Mouse (Mus musculus) heart, embryonic 16.5 days (tissue): ENCODE measurements at regions not wholly inside any gene's neighbourhood (a gene's known extent, or its start where the extent isn't known, plus 50 kb on each side); places are given as distances from the start of the nearest gene placed in this dataset.

Source experiments
- ATAC-seq: fragments of 200-750 bp; cut with Nextera tagmentation; replicated peaks from 2 replicates; pipeline ENCODE4 v1.8.0; 2017; ENCODE audit warnings: moderate number of reproducible peaks; ENCODE audit not compliant: insufficient read depth, low FRiP score; ENCODE audit errors: extremely low read depth
- H3K27ac ChIP-seq: fragments of 300-500 bp; sonication (generic); 2 replicates; pipeline ENCODE4 v1.5.1; 2014; ENCODE audit warnings: mild to moderate bottlenecking, low read length, control low read depth, moderate library complexity
- H3K27me3 ChIP-seq: fragments of 300-500 bp; sonication (generic); 2 replicates; pipeline ENCODE4 v1.6.1; 2014; ENCODE audit warnings: low read length, mixed read lengths; ENCODE audit not compliant: control insufficient read depth, insufficient read depth
- H3K36me3 ChIP-seq: fragments of 300-500 bp; sonication (generic); 2 replicates; pipeline ENCODE4 v1.6.1; 2014; ENCODE audit not compliant: control insufficient read depth, insufficient read depth
- H3K4me1 ChIP-seq: fragments of 300-500 bp; sonication (generic); 2 replicates; pipeline ENCODE4 v1.6.1; 2014; ENCODE audit warnings: low read length, mixed read lengths; ENCODE audit not compliant: control insufficient read depth, insufficient read depth
- H3K4me2 ChIP-seq: fragments of 300-500 bp; sonication (generic); 2 replicates; pipeline ENCODE4 v1.6.1; 2014; ENCODE audit warnings: low read depth, mild to moderate bottlenecking, control low read depth, low read length
- H3K4me3 ChIP-seq: fragments of 300-500 bp; sonication (generic); 2 replicates; pipeline ENCODE4 v1.5.1; 2014; ENCODE audit warnings: mild to moderate bottlenecking, control low read depth, low read length
- H3K9ac ChIP-seq: fragments of 300-500 bp; sonication (generic); 2 replicates; pipeline ENCODE4 v1.6.1; 2014; ENCODE audit warnings: low read length, control low read depth
- H3K9me3 ChIP-seq: fragments of 300-500 bp; sonication (generic); replicated peaks from 2 replicates; pipeline ENCODE4 v1.6.1; 2016; ENCODE audit warnings: low read length; ENCODE audit not compliant: control insufficient read depth
- WGBS: fragments of 180-500 bp; shearing (Covaris S2); extraction: QIAGEN DNeasy Blood & Tissue Kit; methylation state at CpG from one replicate; pipeline ENCODE4 v1.1.7; 2014; 5-methylcytosine and 5-hydroxymethylcytosine counted together

GRCm38 (mm10) chr12:8070788-8071187, 93.3 kb downstream of the Apob start:
- no peaks in the 10 kb centered on the region for H3K36me3 ChIP-seq
- no peaks in the 10 kb centered on the region for H3K4me1 ChIP-seq
- H3K27ac ChIP-seq: no peak overlapping the region
- no peak for ATAC-seq
- no peaks in the 10 kb centered on the region; the same call in 1 of the 2 replicates for H3K9me3 ChIP-seq
- no peak overlapping the region for H3K9ac ChIP-seq
- H3K4me2 ChIP-seq: no peak overlapping the region
- H3K4me3 ChIP-seq: no peak overlapping the region
- no peaks in the 10 kb centered on the region for H3K27me3 ChIP-seq
- 48% methylated on average over 6 of the region's 6 CpGs for WGBS

- no peak overlapping the region for H3K4me2 ChIP-seq
- no peak overlapping the region for H3K27ac ChIP-seq
- no peak overlapping the region for H3K4me3 ChIP-seq
- 72% methylated on average over 4 of the region's 4 CpGs for WGBS
- H3K27me3 ChIP-seq: no peaks in the 10 kb centered on the region
- H3K36me3 ChIP-seq: no peaks in the 10 kb centered on the region
- H3K9me3 ChIP-seq: no peaks in the 10 kb centered on the region; the same call in 1 of the 2 replicates
- H3K4me1 ChIP-seq: no peaks in the 10 kb centered on the region
- ATAC-seq: no peak
- H3K9ac ChIP-seq: no peak overlapping the region
Measured at GRCm38 (mm10) chr12:8071286-8071685, 93.8 kb downstream of the Apob start.

DNA sequence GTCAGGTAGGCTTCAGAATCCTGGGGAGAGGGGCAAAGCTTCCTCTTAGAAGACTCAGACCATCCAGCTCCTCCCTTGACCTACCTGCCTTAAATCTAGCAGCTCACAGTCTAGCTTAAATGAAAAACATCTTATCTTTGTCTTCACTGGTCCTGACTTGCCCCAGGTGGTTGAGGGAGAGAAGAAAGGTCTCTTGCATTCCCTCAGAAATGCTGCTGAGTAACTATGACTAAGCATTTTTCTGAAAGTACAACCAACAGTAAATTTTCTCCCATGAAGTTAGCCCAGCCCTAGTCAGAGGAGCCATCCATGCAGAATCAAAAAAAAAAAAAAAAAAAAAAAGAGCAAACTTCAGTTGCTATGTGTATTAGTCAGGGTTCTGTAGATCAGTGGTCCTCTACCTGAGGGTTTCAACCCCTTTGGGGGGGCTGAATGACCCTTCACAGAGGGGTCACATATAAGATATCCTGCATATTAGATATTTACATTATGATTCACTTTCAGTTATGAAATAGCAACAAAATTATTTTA, 98.6 kb downstream of the Apob start:
- Histone ChIP-seq H3K36me3 (no peaks in the 10 kb centered on the region), H3K9me3 (no peaks in the 10 kb centered on the region), H3K4me2 (no peak overlapping the region), H3K9ac (no peak overlapping the region), H3K27ac (no peak overlapping the region), H3K4me1 (no peaks in the 10 kb centered on the region), H3K27me3 (no peaks in the 10 kb centered on the region), H3K4me3 (no peak overlapping the region)
- no peak for ATAC-seq

DNA sequence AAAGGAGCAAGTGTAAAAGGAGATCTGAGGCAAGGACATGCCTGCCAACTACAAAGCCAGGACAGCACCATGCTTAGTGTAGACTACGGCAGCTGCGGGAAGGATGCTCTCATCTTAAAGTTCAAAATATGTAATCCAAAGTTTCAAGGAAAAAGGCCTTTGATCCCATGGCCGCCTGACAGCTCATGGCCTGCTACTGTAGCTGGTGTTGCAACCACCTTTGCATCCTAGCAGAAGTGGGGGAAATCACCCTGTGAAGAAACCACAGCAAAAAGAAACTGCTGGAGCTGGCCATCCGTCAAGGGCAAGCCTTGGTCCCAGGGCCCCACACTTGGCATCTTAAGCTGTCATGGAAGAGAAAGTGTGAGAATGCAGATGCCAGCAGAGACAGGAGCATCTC, 99.9 kb downstream of the Apob start:
- Histone ChIP-seq H3K36me3 (no peaks in the 10 kb centered on the region), H3K4me1 (no peaks in the 10 kb centered on the region), H3K9me3 (no peaks in the 10 kb centered on the region), H3K27me3 (no peaks in the 10 kb centered on the region), H3K27ac (no peak overlapping the region), H3K9ac (no peak overlapping the region), H3K4me2 (no peak overlapping the region), H3K4me3 (no peak overlapping the region)
- 67% methylated on average over 4 of the region's 4 CpGs for WGBS
- no peak for ATAC-seq

- H3K4me3 ChIP-seq: no peak overlapping the region
- no peak for ATAC-seq
Measured at GRCm38 (mm10) chr12:8078046-8078445, 100.6 kb downstream of the Apob start.

GRCm38 (mm10) chr12:8082688-8083661, 105.5 kb downstream of the Apob start:
- 69% methylated on average over 8 of the region's 8 CpGs for WGBS
- Histone ChIP-seq H3K27ac (no peak overlapping the region), H3K4me1 (no peaks in the 10 kb centered on the region), H3K4me3 (no peak overlapping the region), H3K27me3 (no peaks in the 10 kb centered on the region), H3K9ac (no peak overlapping the region), H3K9me3 (no peaks in the 10 kb centered on the region), H3K36me3 (no peaks in the 10 kb centered on the region), H3K4me2 (no peak overlapping the region)
- ATAC-seq: no peak

More at GRCm38 (mm10) chr12:8078046-8078445, 100.6 kb downstream of the Apob start:
- Histone ChIP-seq H3K9ac (no peak overlapping the region), H3K27me3 (no peaks in the 10 kb centered on the region), H3K4me2 (no peak overlapping the region), H3K9me3 (no peaks in the 10 kb centered on the region), H3K36me3 (no peaks in the 10 kb centered on the region), H3K4me1 (no peaks in the 10 kb centered on the region), H3K27ac (no peak overlapping the region)
- WGBS: 82% methylated on average over 3 of the region's 3 CpGs

DNA sequence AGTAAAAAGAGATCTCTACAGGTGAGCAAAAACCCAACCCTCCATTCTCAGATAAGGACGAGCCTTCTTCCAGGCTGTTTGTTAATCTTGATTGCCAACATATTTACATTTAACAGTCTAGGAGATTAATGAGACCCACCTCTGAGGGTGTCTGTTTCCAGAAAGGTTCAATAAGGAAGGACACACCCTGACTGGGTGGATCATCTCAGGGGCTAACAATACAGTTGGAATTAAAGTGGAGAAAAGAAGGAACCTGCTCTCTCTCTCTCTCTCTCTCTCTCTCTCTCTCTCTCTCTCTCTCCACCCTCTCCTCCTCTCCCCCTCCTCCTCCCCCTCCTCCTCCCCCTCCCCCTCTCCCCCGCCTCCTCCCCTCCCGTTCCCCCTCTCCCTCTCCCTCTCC, 110.5 kb downstream of the Apob start:
- no peak overlapping the region for H3K4me2 ChIP-seq
- H3K36me3 ChIP-seq: no peaks in the 10 kb centered on the region
- WGBS: 34% methylated on average over 2 of the region's 3 CpGs

DNA sequence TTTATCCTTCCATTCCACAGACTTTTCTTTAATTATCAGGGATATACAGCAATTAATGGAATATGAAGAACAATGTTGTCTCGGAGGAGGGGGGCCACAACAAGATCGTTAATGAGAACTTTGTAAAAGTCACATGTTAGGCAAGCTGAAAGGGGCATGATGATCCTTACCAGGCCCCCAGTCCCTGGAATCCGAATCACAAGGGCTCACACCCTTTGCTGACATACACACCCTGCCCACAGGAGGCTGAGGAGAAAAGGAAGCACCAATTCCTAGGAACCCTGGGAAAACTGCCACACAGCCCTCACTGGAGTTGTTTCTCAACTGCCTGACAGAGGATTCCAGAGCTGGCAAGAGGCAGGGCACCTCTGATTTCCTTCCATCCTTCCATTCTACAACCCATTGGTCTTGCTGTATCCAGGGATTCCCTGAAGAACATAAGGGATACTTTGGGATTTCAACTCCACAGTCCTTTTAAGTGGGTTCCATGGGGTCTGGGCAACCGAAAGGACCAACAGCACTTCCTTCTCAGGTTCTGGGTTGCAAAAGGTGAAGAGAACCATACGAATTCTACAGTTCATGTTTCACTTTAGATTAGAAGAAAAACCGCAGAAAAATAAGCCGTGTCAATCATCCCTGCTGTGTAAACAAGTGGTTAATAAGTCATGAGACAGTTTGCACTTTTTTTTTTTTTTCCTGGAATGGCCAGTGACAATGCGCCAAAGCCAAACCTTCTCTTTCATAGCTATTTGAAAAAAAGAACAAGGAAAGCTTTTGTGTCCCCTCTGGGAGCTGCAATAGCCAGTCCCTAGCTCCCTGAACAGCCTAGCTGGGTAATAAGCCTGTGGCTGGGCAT, 112.2 kb downstream of the Apob start:
- ATAC-seq: no peak
- H3K4me2 ChIP-seq: no peak overlapping the region
- H3K9me3 ChIP-seq: no peaks in the 10 kb centered on the region
- H3K36me3 ChIP-seq: no peaks in the 10 kb centered on the region
- H3K4me1 ChIP-seq: no peaks in the 10 kb centered on the region
- no peak overlapping the region for H3K4me3 ChIP-seq
- no peaks in the 10 kb centered on the region for H3K27me3 ChIP-seq
- H3K27ac ChIP-seq: no peak overlapping the region
- no peak overlapping the region for H3K9ac ChIP-seq
- WGBS: 66% methylated on average over 8 of the region's 8 CpGs

More for the DNA sequence above, 110.5 kb downstream of the Apob start:
- Histone ChIP-seq H3K4me3 (no peak overlapping the region), H3K9me3 (no peaks in the 10 kb centered on the region), H3K27me3 (no peaks in the 10 kb centered on the region), H3K27ac (no peak overlapping the region), H3K4me1 (no peaks in the 10 kb centered on the region), H3K9ac (no peak overlapping the region)
- ATAC-seq: no peak

- Histone ChIP-seq H3K27ac (no peak overlapping the region), H3K4me1 (no peaks in the 10 kb centered on the region), H3K9me3 (no peaks in the 10 kb centered on the region), H3K4me2 (no peak overlapping the region), H3K27me3 (no peaks in the 10 kb centered on the region), H3K9ac (no peak overlapping the region), H3K4me3 (no peak overlapping the region), H3K36me3 (no peaks in the 10 kb centered on the region)
- 42% methylated on average over 2 of the region's 2 CpGs for WGBS
- ATAC-seq: no peak
Measured at GRCm38 (mm10) chr12:8090279-8090626, 112.8 kb downstream of the Apob start.
